Mouse (Mus musculus) frontal cortex, postnatal 10 days (tissue): ENCODE data around the gene Mier1.
A peak's percentile ranks its signal among the peaks of the same experiment; 100 is the strongest.

Experiments used
- DNase-seq, 2 experiments: peaks; one replicate each; pipeline ENCODE4 v3.0.0; 2022; ENCODE audit warnings: low spot score in 2 of 2, mixed read lengths in 1 of 2

Mier1 gene

GRCm38 (mm10) chr4:103114184-103115111, at the start of gene Mier1, which contains the start of gene Wdr78:
TSS of gene Mier1 (plus strand) at chr4:103114390.
TSS of gene Wdr78 (minus strand) at chr4:103114555.
- DNase-seq: peak; percentile 93 to 94

GRCm38 (mm10) chr4:103064421-103064820, 49.8 kb upstream of the Mier1 start:
- DNase-seq: no peak

GRCm38 (mm10) chr4:103064976-103065375, 49.2 kb upstream of the Mier1 start:
- no peak for DNase-seq

- DNase-seq: no peak
Observed at GRCm38 (mm10) chr4:103067906-103068655, 46.1 kb upstream of the Mier1 start.

- DNase-seq: no peak
Observed at GRCm38 (mm10) chr4:103070631-103071030, 43.6 kb upstream of the Mier1 start.

GRCm38 (mm10) chr4:103085237-103085636, 29.0 kb upstream of the Mier1 start:
- DNase-seq: no peak

- DNase-seq: no peak
Observed at GRCm38 (mm10) chr4:103095921-103096320, 18.3 kb upstream of the Mier1 start.

- no peak for DNase-seq
Observed at GRCm38 (mm10) chr4:103098532-103098931, 15.7 kb upstream of the Mier1 start.

- no peak for DNase-seq
Observed at GRCm38 (mm10) chr4:103112651-103113050, 1.5 kb upstream of the Mier1 start.

GRCm38 (mm10) chr4:103113402-103113801, 788 bp upstream of the Mier1 start:
- DNase-seq: no peak

- no peak for DNase-seq
Observed at GRCm38 (mm10) chr4:103118888-103119228, 4.7 kb downstream of the Mier1 start.

- DNase-seq: peak; percentile 52 to 72
Observed at GRCm38 (mm10) chr4:103119229-103120027, 5.2 kb downstream of the Mier1 start.

GRCm38 (mm10) chr4:103120028-103120384, 5.8 kb downstream of the Mier1 start:
- no peak for DNase-seq

- DNase-seq: no peak
Observed at GRCm38 (mm10) chr4:103120395-103120794, 6.2 kb downstream of the Mier1 start.

- no peak for DNase-seq
Observed at GRCm38 (mm10) chr4:103120874-103121389, 6.7 kb downstream of the Mier1 start.

- no peak for DNase-seq
Observed at GRCm38 (mm10) chr4:103123086-103123485, 8.9 kb downstream of the Mier1 start.

- no peak for DNase-seq
Observed at GRCm38 (mm10) chr4:103123606-103124005, 9.4 kb downstream of the Mier1 start.

GRCm38 (mm10) chr4:103126533-103126932, 12.3 kb downstream of the Mier1 start:
- DNase-seq: no peak

- no peak for DNase-seq
Observed at GRCm38 (mm10) chr4:103136946-103137345, 22.8 kb downstream of the Mier1 start.

GRCm38 (mm10) chr4:103146339-103146738, 32.1 kb downstream of the Mier1 start:
- peak; percentile 23 to 63 for DNase-seq

GRCm38 (mm10) chr4:103151946-103152345, 37.8 kb downstream of the Mier1 start:
- no peak for DNase-seq

- DNase-seq: no peak
Observed at GRCm38 (mm10) chr4:103158781-103159180, 44.6 kb downstream of the Mier1 start.
